9 mouse cellular contexts compared by ENCODE assay signal in the genomic region with DNA sequence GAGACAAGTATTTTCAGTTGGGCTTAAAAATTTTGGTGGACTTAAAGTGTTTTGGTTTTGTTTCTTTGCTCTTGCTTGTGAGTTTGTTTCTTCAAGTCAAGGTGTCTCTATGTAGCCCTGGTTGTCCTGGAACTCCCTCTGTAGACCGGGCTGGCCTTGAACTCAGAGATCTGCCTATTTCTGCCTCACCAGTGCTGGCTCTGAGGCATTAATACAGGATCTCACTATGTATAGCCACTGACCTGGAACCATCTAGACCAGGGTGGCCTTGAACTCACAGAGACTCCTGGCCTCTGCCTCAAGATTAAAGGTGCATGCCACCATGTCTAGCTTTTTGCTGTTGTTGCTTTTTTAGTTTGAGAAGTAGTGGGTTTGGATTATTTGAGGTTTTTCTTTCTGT. TPM values are rescaled to one million over a fixed set of nuclear protein-coding genes. Genes with fewer than 3 reads are reported as not detected.
DNase-seq lines count a peak whose midpoint lies in the region; ATAC-seq lines count a peak whose summit lies in the region.
"Had no signal": no experiment of that assay in that cellular context is flagged by ENCODE, and none has a peak within 500 bp of the region (broad histone marks: within the 10 kb centered on the region; RNA-seq: fewer than 3 reads in every experiment).

No protein-coding gene starts in this region.

- H3K36me3 ChIP-seq in heart, embryonic 10.5 days = no peaks in the 10 kb centered on the region
- H3K36me3 ChIP-seq in forebrain, embryonic 16.5 days (ENCODE audit: control insufficient read depth, insufficient read depth) = no peaks in the 10 kb centered on the region
- H3K36me3 ChIP-seq in liver, embryonic 13.5 days = peaks cover 9% of the 10 kb centered on the region

- 86% methylated on average over 1 of the region's 1 CpGs for WGBS in heart, embryonic 10.5 days
- WGBS in forebrain, embryonic 16.5 days = 93% methylated on average over 1 of the region's 1 CpGs
- WGBS in liver, embryonic 13.5 days (ENCODE audit: insufficient replicate concordance) = 79% methylated on average over 1 of the region's 1 CpGs

- H3K27ac ChIP-seq in heart, embryonic 10.5 days = peak overlapping the region; percentile 93; the same call in 1 of the 2 replicates
- no peak overlapping the region for H3K27ac ChIP-seq in forebrain, embryonic 16.5 days (ENCODE audit: low read length)
- peak overlapping the region; percentile 92 for H3K27ac ChIP-seq in liver, embryonic 13.5 days

- peaks cover 22% of the 10 kb centered on the region; the same call in 1 of the 2 replicates for H3K4me1 ChIP-seq in heart, embryonic 10.5 days
- peaks cover 14% of the 10 kb centered on the region for H3K4me1 ChIP-seq in forebrain, embryonic 16.5 days (replicated peaks; ENCODE audit: control insufficient read depth, insufficient read depth, low read length)
- peaks cover 53% of the 10 kb centered on the region for H3K4me1 ChIP-seq in liver, embryonic 13.5 days (replicated peaks)

- H3K9me3 ChIP-seq in heart, embryonic 10.5 days = no peaks in the 10 kb centered on the region
- H3K9me3 ChIP-seq in forebrain, embryonic 16.5 days (ENCODE audit: control insufficient read depth, low read length) = no peaks in the 10 kb centered on the region
- no peaks in the 10 kb centered on the region for H3K9me3 ChIP-seq in liver, embryonic 13.5 days (replicated peaks)

- peak overlapping the region; percentile 91 for H3K4me2 ChIP-seq in forebrain, embryonic 16.5 days (ENCODE audit: low read length)
- peak overlapping the region; percentile 81 for H3K4me2 ChIP-seq in liver, embryonic 13.5 days

- no peak for DNase-seq in heart, embryonic 10.5 days (ENCODE audit: low spot score)
- DNase-seq in heart, adult 8-10 months (ENCODE audit: low spot score) = no peak
- DNase-seq in B cell, adult 2 months = peak; percentile 11 to 19
- DNase-seq in liver, embryonic 13.5 days = no peak
- DNase-seq in frontal cortex, postnatal 14 days (ENCODE audit: low spot score in 2 of 2) = no peak
- no peak for DNase-seq in adrenal gland, adult 18-20 months (ENCODE audit: low spot score in 2 of 2)
- DNase-seq in layer of hippocampus, postnatal 36 days = no peak
- DNase-seq: kidney, adult 11 months had no signal

- no peaks in the 10 kb centered on the region for H3K27me3 ChIP-seq in heart, embryonic 10.5 days (ENCODE audit: insufficient read depth, poor library complexity, severe bottlenecking)
- H3K27me3 ChIP-seq in forebrain, embryonic 16.5 days (replicated peaks; ENCODE audit: control insufficient read depth, insufficient read depth, low read length) = no peaks in the 10 kb centered on the region
- no peaks in the 10 kb centered on the region for H3K27me3 ChIP-seq in liver, embryonic 13.5 days

- no peak for ATAC-seq in forebrain, embryonic 16.5 days
- no peak for ATAC-seq in liver, embryonic 13.5 days (ENCODE audit: low read depth)

- no peak overlapping the region for H3K9ac ChIP-seq in forebrain, embryonic 16.5 days (replicated peaks; ENCODE audit: low read depth, low read length)
- peak overlapping the region; percentile 97 for H3K9ac ChIP-seq in liver, embryonic 13.5 days

- peak overlapping the region; percentile 80 for H3K4me3 ChIP-seq in heart, embryonic 10.5 days
- no peak overlapping the region for H3K4me3 ChIP-seq in forebrain, embryonic 16.5 days (replicated peaks; ENCODE audit: low read length)
- peak overlapping the region; percentile 96 for H3K4me3 ChIP-seq in liver, embryonic 13.5 days (replicated peaks)

RNA-seq across cellular contexts. Expression of a gene that starts 1.2 kb away (rescaled TPM):
- polyA plus RNA-seq in heart, embryonic 10.5 days (2016; fragmentation: Nextera tagmentation; extraction: Ambion mirVana) = 36.6 and 43.9 TPM in 2 replicates
- 100 to 1,000 TPM; 118 to 125 (median 123) TPM for total RNA-seq in heart, adult 8-10 months (2022)
- 48.5 and 48.8 TPM in 2 replicates for polyA plus RNA-seq in forebrain, embryonic 16.5 days (2015; fragmentation: Nextera tagmentation; extraction: Ambion mirVana)
- 38.6 and 42.0 TPM in 2 replicates for polyA plus RNA-seq in liver, embryonic 13.5 days (2015; fragmentation: Nextera tagmentation; extraction: Ambion mirVana)
- total RNA-seq in adrenal gland, adult 18-20 months (2021) = 10 to 100 TPM; 74.2 to 88.0 TPM
- 10 to 100 TPM; 35.0 to 38.6 TPM for total RNA-seq in layer of hippocampus, postnatal 36 days (2021)

RNA-seq across cellular contexts. Expression of a gene that starts 12.4 kb away (rescaled TPM):
- 28.9 and 29.5 TPM in 2 replicates for polyA plus RNA-seq in heart, embryonic 10.5 days (2016; fragmentation: Nextera tagmentation; extraction: Ambion mirVana)
- total RNA-seq in heart, adult 8-10 months (2022) = 10 to 100 TPM in 1 of 4 experiments, 1 to 10 TPM in 3; 6.2 to 10.5 (median 8.3) TPM
- polyA plus RNA-seq in forebrain, embryonic 16.5 days (2015; fragmentation: Nextera tagmentation; extraction: Ambion mirVana) = 33.2 and 35.0 TPM in 2 replicates
- 7.2 and 7.3 TPM in 2 replicates for polyA plus RNA-seq in liver, embryonic 13.5 days (2015; fragmentation: Nextera tagmentation; extraction: Ambion mirVana)
- 1 to 10 TPM; 5.0 to 5.6 TPM for total RNA-seq in adrenal gland, adult 18-20 months (2021)
- 10 to 100 TPM; 12.0 to 13.2 TPM for total RNA-seq in layer of hippocampus, postnatal 36 days (2021)

RNA-seq across cellular contexts. Expression of a gene that starts 31.6 kb away (rescaled TPM):
- not detected in 2 replicates for polyA plus RNA-seq in heart, embryonic 10.5 days (2016; fragmentation: Nextera tagmentation; extraction: Ambion mirVana)
- not detected for total RNA-seq in heart, adult 8-10 months (2022)
- not detected in 2 replicates for polyA plus RNA-seq in forebrain, embryonic 16.5 days (2015; fragmentation: Nextera tagmentation; extraction: Ambion mirVana)
- not detected in 2 replicates for polyA plus RNA-seq in liver, embryonic 13.5 days (2015; fragmentation: Nextera tagmentation; extraction: Ambion mirVana)
- 1 to 10 TPM in 1 of 2 experiments, under 1 TPM in 1; 0.33 to 1.3 TPM for total RNA-seq in adrenal gland, adult 18-20 months (2021)
- under 1 TPM in 1 of 2 experiments, not detected in 1; 0.27 TPM for total RNA-seq in layer of hippocampus, postnatal 36 days (2021)

RNA-seq across cellular contexts. Expression of a gene that starts 55.8 kb away (rescaled TPM):
- 4.2 and 5.1 TPM in 2 replicates for polyA plus RNA-seq in heart, embryonic 10.5 days (2016; fragmentation: Nextera tagmentation; extraction: Ambion mirVana)
- total RNA-seq in heart, adult 8-10 months (2022) = under 1 TPM; 0.19 to 0.40 (median 0.25) TPM
- polyA plus RNA-seq in forebrain, embryonic 16.5 days (2015; fragmentation: Nextera tagmentation; extraction: Ambion mirVana) = 0.09 TPM in 1 of 2 replicates, not detected in the other
- 0.65 and 0.71 TPM in 2 replicates for polyA plus RNA-seq in liver, embryonic 13.5 days (2015; fragmentation: Nextera tagmentation; extraction: Ambion mirVana)
- total RNA-seq in adrenal gland, adult 18-20 months (2021) = not detected
- total RNA-seq in layer of hippocampus, postnatal 36 days (2021) = not detected

Comparison
In these comparisons a context has a peak if more than half of its experiments do, and no peak if none do; other contexts are left out.
1. DNase-seq: peak in B cell, adult 2 months (2 of 2); none in heart, embryonic 10.5 days (single experiment), heart, adult 8-10 months (single experiment), liver, embryonic 13.5 days (single experiment), frontal cortex, postnatal 14 days (0 of 2), adrenal gland, adult 18-20 months (0 of 2) and layer of hippocampus, postnatal 36 days (0 of 2).